In the genomic region with DNA sequence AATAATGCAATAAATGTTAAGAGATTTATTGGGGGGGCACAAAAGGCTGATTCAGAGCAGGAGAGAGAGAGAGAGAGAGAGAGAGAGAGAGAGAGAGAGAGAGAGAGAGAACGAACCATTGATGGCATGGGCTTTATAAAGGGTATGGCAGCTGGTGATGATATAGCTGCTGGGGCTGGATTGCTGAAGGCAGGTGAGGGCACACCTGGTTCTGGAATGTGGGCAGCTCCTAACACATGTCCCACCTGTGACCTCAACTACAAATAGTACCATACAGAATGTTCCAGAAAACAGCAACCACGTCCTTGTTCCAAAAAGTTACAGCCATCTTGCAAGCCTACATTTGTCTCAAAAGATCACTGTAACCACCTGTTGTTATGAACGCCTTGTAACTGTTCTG, we compare ENCODE assay signal across 8 mouse cellular contexts. TPM values are rescaled to one million over a fixed set of nuclear protein-coding genes. Genes with fewer than 3 reads are reported as not detected.
DNase-seq lines count a peak whose midpoint lies in the region; ATAC-seq and TF ChIP-seq lines count a peak whose summit lies in the region.

No protein-coding gene starts in this region.

- no peak overlapping the region for H3K27ac ChIP-seq in left cerebral cortex, adult 2 months
- H3K27ac ChIP-seq in embryonic facial prominence, embryonic 14.5 days (replicated peaks; ENCODE audit: low read depth, low read length): 0 out of 2 replicates have a peak overlapping the region, but pooled peaks have one; percentile 96
- peak overlapping the region; percentile 6; the same call in 1 of the 2 replicates for H3K27ac ChIP-seq in intestine, embryonic 15.5 days

- intact Hi-C loops in left cerebral cortex, adult 2 months (cut with DNase I): no loop called here
- intact Hi-C loops in left cerebral cortex, postnatal 10 days (cut with DNase I): no loop called here
- intact Hi-C loops in gastrocnemius, postnatal 14 days (cut with DNase I; ENCODE audit: low total_unique reads): no loop called here

- TF ChIP-seq POLR2A in myocyte (IDR thresholded peaks at IDR 0.05; ENCODE audit: insufficient read length, low read depth): no peak

- H3K27me3 ChIP-seq in embryonic facial prominence, embryonic 14.5 days (replicated peaks; ENCODE audit: control insufficient read depth, insufficient read depth, low read length): no peaks in the 10 kb centered on the region
- no peaks in the 10 kb centered on the region for H3K27me3 ChIP-seq in intestine, embryonic 15.5 days (replicated peaks)
- H3K27me3 ChIP-seq in myocyte (ENCODE audit: control insufficient read depth, insufficient read depth, insufficient read length): no peaks in the 10 kb centered on the region

- no peaks in the 10 kb centered on the region for H3K9me3 ChIP-seq in embryonic facial prominence, embryonic 14.5 days (ENCODE audit: control insufficient read depth, low read length)
- H3K9me3 ChIP-seq in intestine, embryonic 15.5 days: no peaks in the 10 kb centered on the region

- TF ChIP-seq CTCF in left cerebral cortex, adult 2 months (IDR thresholded peaks at IDR 0.05): no peak

- H3K36me3 ChIP-seq in embryonic facial prominence, embryonic 14.5 days (ENCODE audit: control insufficient read depth, insufficient read depth, low read length): peaks cover 27% of the 10 kb centered on the region
- H3K36me3 ChIP-seq in intestine, embryonic 15.5 days: peaks cover 12% of the 10 kb centered on the region
- H3K36me3 ChIP-seq in myocyte (ENCODE audit: control insufficient read depth, insufficient read depth): peaks cover 4% of the 10 kb centered on the region

- H3K4me1 ChIP-seq in embryonic facial prominence, embryonic 14.5 days (ENCODE audit: control insufficient read depth, insufficient read depth, low read length): peaks cover 21% of the 10 kb centered on the region
- H3K4me1 ChIP-seq in intestine, embryonic 15.5 days (replicated peaks): peaks cover 18% of the 10 kb centered on the region

- peak overlapping the region; percentile 96 for H3K4me3 ChIP-seq in left cerebral cortex, adult 2 months
- H3K4me3 ChIP-seq in embryonic facial prominence, embryonic 14.5 days (ENCODE audit: low read depth, low read length): peak overlapping the region; percentile 93
- peak overlapping the region; percentile 98 for H3K4me3 ChIP-seq in intestine, embryonic 15.5 days (replicated peaks)
- H3K4me3 ChIP-seq in myocyte: peak overlapping the region; percentile 91

- ATAC-seq in embryonic facial prominence, embryonic 14.5 days (ENCODE audit: low read depth): no peak
- ATAC-seq in intestine, embryonic 15.5 days: no peak

- no peak for DNase-seq in left cerebral cortex, adult 2 months (ENCODE audit: extremely low spot score in 1 of 2, low spot score in 2 of 2)
- DNase-seq in left cerebral cortex, postnatal 10 days (ENCODE audit: extremely low spot score in 1 of 2, low spot score in 2 of 2): no peak
- DNase-seq in embryonic facial prominence, embryonic 14.5 days (ENCODE audit: low spot score): no peak
- no peak for DNase-seq in embryo, embryonic 9.5 days (ENCODE audit: extremely low spot score)
- no peak for DNase-seq in gastrocnemius, postnatal 14 days
- no peak for DNase-seq in T-cell, adult 2 months (ENCODE audit: low spot score)

- peaks cover 49% of the 10 kb centered on the region for H3K79me2 ChIP-seq in myocyte (ENCODE audit: control insufficient read depth, insufficient read depth)

- H3ac ChIP-seq in myocyte (ENCODE audit: control insufficient read depth, insufficient read length): no peak overlapping the region

- 43% methylated on average over 3 of the region's 3 CpGs for WGBS in embryonic facial prominence, embryonic 14.5 days
- 52% methylated on average over 3 of the region's 3 CpGs for WGBS in intestine, embryonic 15.5 days

- peak overlapping the region; percentile 77 for H3K4me2 ChIP-seq in embryonic facial prominence, embryonic 14.5 days (ENCODE audit: low read depth, low read length)
- peak overlapping the region; percentile 56 for H3K4me2 ChIP-seq in intestine, embryonic 15.5 days (replicated peaks)
- peak overlapping the region; percentile 93 for H3K4me2 ChIP-seq in myocyte (ENCODE audit: low read depth)

- H3K9ac ChIP-seq in embryonic facial prominence, embryonic 14.5 days (ENCODE audit: low read depth, low read length): peak overlapping the region; percentile 90
- peak overlapping the region; percentile 99; the same call in 1 of the 2 replicates for H3K9ac ChIP-seq in intestine, embryonic 15.5 days

TF ChIP-seq in myocyte, 11 proteins besides CTCF, POLR2A, EP300 and RAD21:
- TF ChIP-seq REST (IDR thresholded peaks at IDR 0.05; ENCODE audit: insufficient read depth, insufficient read length): no peak
- TF ChIP-seq MYOG (IDR thresholded peaks at IDR 0.05; ENCODE audit: control insufficient read depth in 1 of 3, insufficient read depth in 1 of 3, insufficient read length in 2 of 3, low read depth in 2 of 3): peak in 2 of 3 experiments; percentile 23 to 75
- TF ChIP-seq TCF3 (IDR thresholded peaks at IDR 0.05; ENCODE audit: insufficient read length, low read depth): peak; percentile 37
- peak in 1 of 3 experiments; percentile 67 for TF ChIP-seq MYOD1 (IDR thresholded peaks at IDR 0.05; ENCODE audit: control insufficient read depth in 1 of 3, insufficient read length in 2 of 3, low read depth in 2 of 3)
- no peak for TF ChIP-seq TCF12 (IDR thresholded peaks at IDR 0.05; ENCODE audit: insufficient read depth, poor library complexity, severe bottlenecking)
- TF ChIP-seq CEBPB (IDR thresholded peaks at IDR 0.05; ENCODE audit: insufficient read depth, poor library complexity, severe bottlenecking): no peak

RNA-seq across cellular contexts. Expression of a gene that starts 1.5 kb away (rescaled TPM):
- total RNA-seq in left cerebral cortex, adult 2 months (2021): 10 to 100 TPM; 17.8 to 20.5 TPM
- total RNA-seq in left cerebral cortex, postnatal 10 days (2021): 10 to 100 TPM; 16.6 to 18.4 TPM
- 14.0 and 17.2 TPM in 2 replicates for polyA plus RNA-seq in embryonic facial prominence, embryonic 14.5 days (2014; fragmentation: Nextera tagmentation; extraction: Ambion mirVana)
- polyA plus RNA-seq in intestine, embryonic 15.5 days (2015; fragmentation: Nextera tagmentation; extraction: Ambion mirVana): 24.7 and 27.5 TPM in 2 replicates
- 11.4 TPM for polyA plus RNA-seq in myocyte (2012; fragmentation: generic; extraction: Trizol)
- 1 to 10 TPM; 4.2 to 5.4 TPM for total RNA-seq in gastrocnemius, postnatal 14 days (2021)

RNA-seq across cellular contexts. Expression of a gene that starts 1.6 kb away (rescaled TPM):
- total RNA-seq in left cerebral cortex, adult 2 months (2021): 1 to 10 TPM; 3.5 to 6.4 TPM
- total RNA-seq in left cerebral cortex, postnatal 10 days (2021): 1 to 10 TPM; 6.0 to 6.1 TPM
- 12.5 and 15.9 TPM in 2 replicates for polyA plus RNA-seq in embryonic facial prominence, embryonic 14.5 days (2014; fragmentation: Nextera tagmentation; extraction: Ambion mirVana)
- polyA plus RNA-seq in intestine, embryonic 15.5 days (2015; fragmentation: Nextera tagmentation; extraction: Ambion mirVana): 13.8 and 16.0 TPM in 2 replicates
- polyA plus RNA-seq in myocyte (2012; fragmentation: generic; extraction: Trizol): 2.2 TPM
- 1 to 10 TPM; 4.2 to 5.0 TPM for total RNA-seq in gastrocnemius, postnatal 14 days (2021)

RNA-seq across cellular contexts. Expression of a gene that starts 12.7 kb away (rescaled TPM):
- total RNA-seq in left cerebral cortex, adult 2 months (2021): 10 to 100 TPM; 58.8 to 68.6 TPM
- total RNA-seq in left cerebral cortex, postnatal 10 days (2021): 10 to 100 TPM; 53.6 to 65.0 TPM
- polyA plus RNA-seq in embryonic facial prominence, embryonic 14.5 days (2014; fragmentation: Nextera tagmentation; extraction: Ambion mirVana): 53.4 and 54.0 TPM in 2 replicates
- polyA plus RNA-seq in intestine, embryonic 15.5 days (2015; fragmentation: Nextera tagmentation; extraction: Ambion mirVana): 41.0 and 44.5 TPM in 2 replicates
- 34.9 TPM for polyA plus RNA-seq in myocyte (2012; fragmentation: generic; extraction: Trizol)
- total RNA-seq in gastrocnemius, postnatal 14 days (2021): 10 to 100 TPM; 18.0 to 21.6 TPM

RNA-seq across cellular contexts. Expression of a gene that starts 22.7 kb away (rescaled TPM):
- total RNA-seq in left cerebral cortex, adult 2 months (2021): 1 to 10 TPM; 2.7 to 3.3 TPM
- total RNA-seq in left cerebral cortex, postnatal 10 days (2021): 1 to 10 TPM in 1 of 2 experiments, not detected in 1; 1.2 TPM
- polyA plus RNA-seq in embryonic facial prominence, embryonic 14.5 days (2014; fragmentation: Nextera tagmentation; extraction: Ambion mirVana): 1,018 and 1,489 TPM in 2 replicates
- polyA plus RNA-seq in intestine, embryonic 15.5 days (2015; fragmentation: Nextera tagmentation; extraction: Ambion mirVana): 15.4 and 21.1 TPM in 2 replicates
- 10,881 TPM for polyA plus RNA-seq in myocyte (2012; fragmentation: generic; extraction: Trizol)
- total RNA-seq in gastrocnemius, postnatal 14 days (2021): over 10,000 TPM; 57,620 to 58,231 TPM

RNA-seq across cellular contexts. Expression of a gene that starts 23.1 kb away (rescaled TPM):
- total RNA-seq in left cerebral cortex, adult 2 months (2021): 100 to 1,000 TPM in 1 of 2 experiments, 10 to 100 TPM in 1; 91.9 to 110 TPM
- 10 to 100 TPM; 85.6 to 88.0 TPM for total RNA-seq in left cerebral cortex, postnatal 10 days (2021)
- polyA plus RNA-seq in embryonic facial prominence, embryonic 14.5 days (2014; fragmentation: Nextera tagmentation; extraction: Ambion mirVana): 25.0 and 27.1 TPM in 2 replicates
- 23.2 and 23.6 TPM in 2 replicates for polyA plus RNA-seq in intestine, embryonic 15.5 days (2015; fragmentation: Nextera tagmentation; extraction: Ambion mirVana)
- 62.8 TPM for polyA plus RNA-seq in myocyte (2012; fragmentation: generic; extraction: Trizol)
- total RNA-seq in gastrocnemius, postnatal 14 days (2021): 10 to 100 TPM; 32.1 to 32.9 TPM
